Mouse (Mus musculus) ES-E14 (cell line): ENCODE data around the gene Chchd6.

Experiments
- CHD2 ChIP-seq: IDR thresholded peaks from 2 replicates; pipeline ENCODE4 v1.6.1; 2014; ENCODE audit warnings: mild to moderate bottlenecking, low read depth, low read length, inconsistent platforms
- HCFC1 ChIP-seq: IDR thresholded peaks from 2 replicates; pipeline ENCODE4 v1.6.1; 2012; ENCODE audit warnings: low read length, inconsistent platforms, borderline replicate concordance; ENCODE audit not compliant: insufficient read depth
- MAFK ChIP-seq: IDR thresholded peaks from 2 replicates; pipeline ENCODE4 v1.6.1; 2014; ENCODE audit warnings: mild to moderate bottlenecking, low read depth, low read length, inconsistent platforms; ENCODE audit not compliant: insufficient read depth
- ZC3H11A ChIP-seq: IDR thresholded peaks from 2 replicates; pipeline ENCODE4 v1.6.1; 2012; ENCODE audit warnings: low read depth, mild to moderate bottlenecking, inconsistent platforms, low read length, borderline replicate concordance
- ZNF384 ChIP-seq: IDR thresholded peaks from 2 replicates; pipeline ENCODE4 v1.6.1; 2012; ENCODE audit warnings: low read depth, low read length, inconsistent platforms

GRCm38 (mm10) chr6:89591531-89591930 lies 3.9 kb downstream of the Chchd6 start:
- no peak for TF ChIP-seq MAFK
- no peak for TF ChIP-seq CHD2
- no peak for TF ChIP-seq ZC3H11A
- no peak for TF ChIP-seq ZNF384
- no peak for TF ChIP-seq HCFC1
